Mouse (Mus musculus) heart, adult 2 months (tissue): ENCODE results near the gene Tmem256.

Experiments
- CTCF ChIP-seq: fragments of 200-600 bp; IDR thresholded peaks from 2 replicates; pipeline ENCODE4 v1.8.1; 2022; ENCODE audit warnings: antibody characterized with exemption, mild to moderate bottlenecking, moderate library complexity
- POLR2A ChIP-seq: fragments of 200-500 bp; IDR thresholded peaks from 2 replicates; pipeline ENCODE4 v1.6.1; 2011; ENCODE audit warnings: mild to moderate bottlenecking, low read depth, low read length, control low read depth; ENCODE audit not compliant: insufficient read depth

GRCm38 (mm10) chr11:69864138-69864860, 26.0 kb downstream of the Tmem256 start:
- TF ChIP-seq POLR2A = no peak
- TF ChIP-seq CTCF = no peak
